Mouse (Mus musculus) midbrain, postnatal 0 days (tissue): ENCODE results near the gene Skap1. TPM values are rescaled to one million over a fixed set of nuclear protein-coding genes. Genes with fewer than 3 reads are reported as not detected.
A peak's percentile ranks its signal among the peaks of the same experiment; 100 is the strongest.
"Not testable (repeated sequence)": the region's sequence is repeated elsewhere in the genome, so short reads cannot be mapped to it uniquely, and the experiment has no call there.

Experiments used
- ATAC-seq: fragments of 200-750 bp; cut with Nextera tagmentation; 2 replicates; pipeline ENCODE4 v1.8.0; 2017; ENCODE audit warnings: moderate number of reproducible peaks, mild to moderate bottlenecking, moderate TSS enrichment, moderate library complexity; ENCODE audit not compliant: low FRiP score
- DNase-seq: peaks from one replicate; pipeline ENCODE4 v3.0.0-alpha.2; 2015; ENCODE audit warnings: low spot score
- H3K27ac ChIP-seq: fragments of 300-500 bp; sonication (generic); 2 replicates; pipeline ENCODE4 v1.5.1; 2014; ENCODE audit warnings: low read depth, mild to moderate bottlenecking, low read length, mixed read lengths
- H3K27me3 ChIP-seq: fragments of 300-500 bp; sonication (generic); 2 replicates; pipeline ENCODE4 v1.6.1; 2014; ENCODE audit warnings: low read length, control low read depth, mixed read lengths; ENCODE audit not compliant: insufficient read depth
- H3K36me3 ChIP-seq: fragments of 300-500 bp; sonication (generic); 2 replicates; pipeline ENCODE4 v1.6.1; 2014; ENCODE audit warnings: low read length, control low read depth, mixed read lengths; ENCODE audit not compliant: insufficient read depth
- H3K4me1 ChIP-seq: fragments of 300-500 bp; sonication (generic); 2 replicates; pipeline ENCODE4 v1.6.1; 2014; ENCODE audit warnings: mild to moderate bottlenecking, control low read depth, antibody characterized with exemption, low read length, mixed read lengths; ENCODE audit not compliant: insufficient read depth
- H3K4me2 ChIP-seq: fragments of 300-500 bp; sonication (generic); 2 replicates; pipeline ENCODE4 v1.6.1; 2014; ENCODE audit warnings: low read depth, mild to moderate bottlenecking, low read length, mixed read lengths; ENCODE audit not compliant: poor library complexity, severe bottlenecking
- H3K4me3 ChIP-seq: fragments of 300-500 bp; sonication (generic); 2 replicates; pipeline ENCODE4 v1.5.1; 2014; ENCODE audit warnings: low read depth, mild to moderate bottlenecking, low read length, moderate library complexity
- H3K9ac ChIP-seq: fragments of 300-500 bp; sonication (generic); replicated peaks from 2 replicates; pipeline ENCODE4 v1.6.1; 2014; ENCODE audit warnings: mild to moderate bottlenecking, low read length, moderate library complexity, mixed read lengths; ENCODE audit not compliant: poor library complexity, severe bottlenecking
- H3K9me3 ChIP-seq: fragments of 300-500 bp; sonication (generic); 2 replicates; pipeline ENCODE4 v1.6.1; 2016; ENCODE audit warnings: low read length, control low read depth
- CTCF ChIP-seq: IDR thresholded peaks from 2 replicates; pipeline ENCODE4 v1.5.1; 2016; ENCODE audit warnings: antibody characterized with exemption, mild to moderate bottlenecking
- WGBS: fragments of 180-500 bp; shearing (Covaris S2); extraction: QIAGEN DNeasy Blood & Tissue Kit; methylation state at CpG from one replicate; pipeline ENCODE4 v1.1.7; 2014; 5-methylcytosine and 5-hydroxymethylcytosine counted together
- polyA plus RNA-seq: library from polyadenylated mRNA; unstranded; fragments of >200 nt; fragmentation: Nextera tagmentation; extraction: Ambion mirVana; gene quantifications from 2 replicates; pipeline ENCODE4 v1.2.1, GENCODE M21; 2015
- total RNA-seq: library from RNA; depleted of rRNA; stranded (reverse); fragments of >200 nt; gene quantifications from 2 replicates; pipeline ENCODE4 v1.2.3, GENCODE M21; 2014

Gene Skap1
- total and polyA plus RNA-seq, 2 experiments from 2014 or later: 1.0 to 3.2 TPM

DNA sequence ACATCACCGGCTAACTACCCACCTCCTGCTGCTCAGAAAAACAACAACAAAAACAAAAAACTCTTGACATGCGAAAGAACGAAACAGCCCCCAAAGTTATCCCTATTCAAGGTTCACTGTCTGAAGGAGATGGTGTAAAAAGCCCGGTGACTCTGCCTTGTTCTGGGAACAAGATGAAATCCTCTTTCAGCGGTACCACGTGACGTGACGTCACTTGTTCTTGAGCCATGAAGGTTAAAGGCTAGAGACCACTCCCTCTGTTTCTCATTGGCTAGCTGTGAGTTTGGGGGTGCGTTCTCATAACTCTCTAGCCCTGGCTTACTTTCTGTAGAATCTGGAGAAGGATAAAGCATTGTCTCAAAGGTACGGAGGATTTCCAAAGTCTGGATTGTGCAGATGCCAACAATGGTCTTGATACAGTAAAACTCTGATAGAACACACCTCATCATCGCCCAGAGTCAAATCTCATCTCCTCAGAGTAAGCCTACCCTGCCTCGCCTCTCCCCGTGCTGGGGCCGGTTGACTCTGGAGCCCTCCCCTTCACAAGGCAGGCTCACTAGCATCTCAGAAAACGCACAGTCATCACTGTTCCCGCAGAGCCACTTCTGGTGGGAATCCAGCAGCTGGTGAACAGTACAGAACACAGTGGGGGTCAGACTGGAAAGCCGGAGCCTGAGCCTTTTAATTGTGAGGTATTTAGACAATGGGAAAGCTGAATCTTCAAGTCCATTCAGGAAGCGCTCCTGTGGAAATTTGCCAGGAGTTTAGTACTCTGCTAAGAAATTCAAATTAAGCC, 249.0 kb downstream of the Skap1 start:
- Histone ChIP-seq H3K9ac (no peak overlapping the region), H3K4me3 (no peak overlapping the region), H3K4me1 (no peaks in the 10 kb centered on the region), H3K4me2 (no peak overlapping the region), H3K9me3 (no peaks in the 10 kb centered on the region), H3K27ac (no peak overlapping the region), H3K36me3 (no peaks in the 10 kb centered on the region), H3K27me3 (no peaks in the 10 kb centered on the region)
- no peak for TF ChIP-seq CTCF
- DNase-seq (peak; percentile 62), ATAC-seq (no peak)
- WGBS: 54% methylated on average over 18 of the region's 18 CpGs

DNA sequence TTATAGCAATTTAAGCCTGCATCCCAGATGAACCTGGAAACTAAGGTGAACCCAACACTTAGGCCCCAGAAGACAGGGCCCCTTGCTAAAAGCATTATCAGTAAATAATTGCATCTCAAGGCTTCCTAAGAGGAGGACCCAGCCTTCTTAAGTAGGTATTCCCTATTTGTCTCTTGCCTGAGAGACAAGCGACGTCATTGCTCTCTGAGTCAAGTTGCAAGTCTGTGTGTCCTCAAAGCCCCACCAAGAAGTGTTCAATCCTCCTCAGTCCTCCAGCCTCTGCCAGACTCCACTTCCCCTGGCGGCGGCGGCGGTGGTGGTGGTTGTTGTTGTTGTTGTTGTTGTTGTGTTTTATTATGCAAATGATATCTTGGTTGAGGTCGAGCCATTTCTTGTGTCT, 249.6 kb downstream of the Skap1 start:
- TF ChIP-seq CTCF: no peak
- Histone ChIP-seq H3K4me2 (no peak overlapping the region), H3K9ac (no peak overlapping the region), H3K9me3 (no peaks in the 10 kb centered on the region), H3K4me1 (no peaks in the 10 kb centered on the region), H3K27me3 (no peaks in the 10 kb centered on the region), H3K4me3 (no peak overlapping the region), H3K36me3 (no peaks in the 10 kb centered on the region), H3K27ac (no peak overlapping the region)
- WGBS: 63% methylated on average over 7 of the region's 7 CpGs
- DNase-seq (no peak), ATAC-seq (no peak)

DNA sequence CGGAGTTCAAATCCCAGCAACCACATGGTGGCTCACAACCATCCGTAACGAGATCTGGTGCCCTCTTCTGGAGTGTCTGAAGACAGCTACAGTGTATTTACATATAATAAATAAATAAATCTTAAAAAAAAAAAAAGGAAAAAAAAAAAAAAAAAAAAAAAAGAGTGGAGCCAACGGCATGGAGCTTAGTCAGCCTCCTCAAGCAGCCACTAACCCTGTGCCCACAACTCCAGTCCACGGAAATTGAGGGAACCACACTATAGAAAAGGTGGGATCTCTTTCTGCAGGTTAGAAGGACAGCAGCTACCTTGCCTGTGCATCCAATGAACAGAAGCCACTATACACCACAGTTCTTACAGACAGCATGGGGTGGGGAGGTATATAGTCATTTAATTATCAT, 250.8 kb downstream of the Skap1 start:
- not testable (repeated sequence) for H3K36me3 ChIP-seq, H3K4me3 ChIP-seq, H3K27ac ChIP-seq, H3K27me3 ChIP-seq, H3K9me3 ChIP-seq, H3K9ac ChIP-seq, DNase-seq, H3K4me2 ChIP-seq, ATAC-seq, H3K4me1 ChIP-seq
- WGBS: 94% methylated on average over 3 of the region's 5 CpGs

DNA sequence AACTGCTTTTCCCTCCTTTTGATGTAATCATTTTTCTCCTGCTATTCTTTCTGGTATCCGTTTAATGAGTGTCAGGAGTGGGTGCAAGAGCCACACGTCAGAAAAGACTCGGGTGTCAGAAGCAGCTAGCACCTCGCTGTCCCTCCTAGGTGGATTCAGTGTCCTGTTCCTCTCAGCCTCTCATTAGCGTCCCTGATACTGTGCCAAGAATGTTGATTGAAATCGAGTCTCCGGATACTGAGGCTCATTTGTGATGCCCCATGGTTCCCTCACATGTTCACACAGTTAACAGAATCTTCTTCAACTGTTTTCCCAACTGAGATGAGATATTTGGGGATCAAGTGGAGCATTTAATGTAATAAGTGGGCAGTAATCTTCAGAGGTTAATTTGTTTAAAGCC, 254.2 kb downstream of the Skap1 start:
- 50% methylated on average over 7 of the region's 7 CpGs for WGBS
- no peak for TF ChIP-seq CTCF
- no peak for ATAC-seq
- no peaks in the 10 kb centered on the region for H3K36me3 ChIP-seq
- no peak overlapping the region for H3K4me3 ChIP-seq
- H3K9ac ChIP-seq: no peak overlapping the region
- peak; percentile 53 for DNase-seq
- no peaks in the 10 kb centered on the region for H3K27me3 ChIP-seq
- H3K27ac ChIP-seq: no peak overlapping the region
- H3K9me3 ChIP-seq: no peaks in the 10 kb centered on the region
- H3K4me1 ChIP-seq: no peaks in the 10 kb centered on the region
- H3K4me2 ChIP-seq: no peak overlapping the region

DNA sequence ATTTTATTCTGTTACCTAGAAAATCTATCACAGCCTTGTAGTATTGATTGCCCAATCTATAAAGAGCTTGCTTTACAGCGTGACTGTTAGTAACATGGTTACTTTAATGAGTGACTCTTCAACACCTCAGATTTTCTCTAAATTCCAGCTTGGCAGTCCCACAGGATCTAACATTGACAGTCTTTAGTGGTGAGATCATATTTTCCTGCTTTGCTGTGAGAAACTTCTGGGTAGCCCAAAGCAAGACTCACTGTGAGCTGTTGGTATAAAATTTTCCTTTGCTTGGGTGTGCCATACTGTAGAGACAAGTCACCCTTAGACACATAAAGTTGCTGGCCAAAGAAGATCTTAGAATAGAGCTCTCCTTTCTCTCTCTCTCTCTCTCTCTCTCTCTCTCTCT, 261.4 kb downstream of the Skap1 start:
- Histone ChIP-seq H3K9me3 (no peaks in the 10 kb centered on the region), H3K4me2 (no peak overlapping the region), H3K4me3 (no peak overlapping the region), H3K4me1 (no peaks in the 10 kb centered on the region), H3K27me3 (no peaks in the 10 kb centered on the region), H3K36me3 (no peaks in the 10 kb centered on the region), H3K9ac (no peak overlapping the region), H3K27ac (no peak overlapping the region)
- no peak for TF ChIP-seq CTCF
- ATAC-seq: no peak
- 90% methylated on average over 1 of the region's 1 CpGs for WGBS
- DNase-seq: no peak

DNA sequence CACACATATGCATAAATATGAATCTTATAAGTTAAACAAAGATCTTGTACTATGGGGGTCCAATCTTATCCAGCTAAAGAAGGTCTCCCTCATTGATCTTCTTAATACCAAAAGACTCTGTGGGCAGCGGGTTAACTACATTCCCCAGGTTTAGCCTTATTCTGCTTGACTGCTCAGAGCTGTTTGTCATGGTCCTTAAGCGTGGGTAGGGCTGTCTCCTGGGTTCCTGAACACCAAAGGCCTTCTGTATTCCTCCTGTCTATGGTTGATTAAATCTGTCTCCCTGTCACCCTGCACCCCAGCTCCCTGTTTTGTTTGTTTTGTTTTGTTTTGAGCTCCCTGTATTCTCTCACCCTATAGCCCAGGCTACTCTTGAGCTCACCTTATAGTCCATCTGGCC, 264.2 kb downstream of the Skap1 start:
- Histone ChIP-seq H3K27me3 (no peaks in the 10 kb centered on the region), H3K27ac (no peak overlapping the region), H3K4me3 (no peak overlapping the region), H3K4me2 (no peak overlapping the region), H3K9ac (no peak overlapping the region), H3K36me3 (no peaks in the 10 kb centered on the region), H3K4me1 (no peaks in the 10 kb centered on the region), H3K9me3 (no peaks in the 10 kb centered on the region)
- DNase-seq: no peak
- ATAC-seq: no peak
- no peak for TF ChIP-seq CTCF
- 59% methylated on average over 2 of the region's 2 CpGs for WGBS
